Mouse (Mus musculus) granulocyte monocyte progenitor cell, adult 5-6 weeks (primary cell): Measurements from ENCODE around the gene Thap4. TPM values are rescaled to one million over a fixed set of nuclear protein-coding genes. Genes with fewer than 3 reads are reported as not detected.
"Not testable (repeated sequence)": the region's sequence is repeated elsewhere in the genome, so short reads cannot be mapped to it uniquely, and the experiment has no call there.

Experiments
- ATAC-seq: replicated peaks from 2 replicates; pipeline ENCODE4 v1.8.0; 2016; ENCODE audit warnings: mild to moderate bottlenecking, moderate TSS enrichment, inconsistent platforms; ENCODE audit not compliant: poor library complexity, severe bottlenecking
- total RNA-seq, 2 experiments: library from RNA; stranded (forward) in 1 of 2; stranded (reverse) in 1 of 2; fragments of 200-712, 200-1000 nt in 1 of 2; fragments of >200 nt in 1 of 2; fragmentation: Nextera tagmentation in 1 of 2; gene quantifications; 2 replicates each; pipeline ENCODE4 v1.2.3; 2014 to 2017

Gene Thap4
- total RNA-seq, 2 experiments from 2014 or later = 16.7 to 30.8 TPM

DNA sequence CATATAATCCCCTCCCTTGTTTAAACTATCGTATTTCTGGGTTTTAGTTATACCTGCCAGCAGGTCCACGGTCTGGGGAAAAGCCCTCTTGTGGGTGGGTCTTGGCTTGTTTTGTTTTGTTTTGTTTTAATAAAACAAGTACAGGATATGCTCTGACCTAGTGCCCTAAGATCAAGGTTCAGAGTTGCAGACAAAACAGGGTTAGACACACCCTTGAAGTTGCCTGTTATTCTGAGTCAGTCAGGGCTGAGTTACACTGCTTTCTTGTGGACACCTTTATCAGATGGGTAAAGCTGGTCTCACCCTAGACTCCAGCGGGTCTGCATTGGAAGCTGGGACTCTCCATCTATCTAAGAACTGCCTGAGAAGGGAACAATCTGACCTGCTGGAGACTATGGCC is 61.2 kb downstream of the Thap4 start:
- no peak for ATAC-seq

DNA sequence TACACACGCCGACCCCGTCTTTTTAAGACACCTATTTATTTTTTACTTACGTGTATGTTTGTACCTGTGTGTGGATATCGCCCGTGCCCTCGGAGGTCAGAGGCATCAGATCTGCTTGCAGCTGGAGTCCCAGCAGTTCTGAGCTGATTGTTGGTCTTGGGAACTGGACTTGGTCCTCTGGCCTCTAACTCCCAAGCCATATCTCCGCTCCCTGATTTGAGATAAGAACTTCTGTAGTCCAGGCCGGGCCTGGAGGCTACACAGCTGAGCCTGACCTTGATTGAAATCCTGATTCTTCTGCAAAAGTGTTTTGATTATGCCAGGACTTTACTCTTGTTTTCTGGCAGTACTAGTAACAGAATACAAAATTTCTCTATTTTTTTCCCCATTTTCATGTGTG is 61.9 kb downstream of the Thap4 start:
- no peak for ATAC-seq

DNA sequence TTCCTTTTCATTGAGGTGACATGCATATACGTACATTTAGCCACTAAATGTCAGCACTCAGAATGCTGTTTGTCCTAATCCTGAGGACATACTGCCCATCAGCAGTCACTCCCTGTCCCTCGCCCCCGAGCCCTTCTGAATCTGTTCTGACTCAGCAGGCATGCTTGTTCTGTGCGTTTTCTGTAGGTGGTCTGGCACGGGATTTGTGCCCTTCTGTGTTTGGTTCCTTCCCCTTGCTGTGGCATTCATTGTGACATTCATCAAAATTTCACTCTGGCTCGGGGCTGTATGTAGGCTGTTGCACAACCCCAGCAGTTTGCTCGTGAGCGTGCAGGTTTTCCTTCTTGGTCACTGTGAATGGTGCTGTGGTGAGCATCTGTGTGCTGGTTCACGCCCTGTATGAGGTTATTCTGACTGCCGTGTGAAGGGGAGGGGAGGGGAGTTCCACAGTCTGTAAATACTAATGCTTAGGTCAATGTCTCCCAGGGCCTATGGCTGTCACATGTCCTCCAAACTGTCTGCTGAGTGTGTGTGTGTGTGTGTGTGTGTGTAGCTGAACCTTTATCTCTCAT is 62.8 kb downstream of the Thap4 start:
- peak; percentile 90 for ATAC-seq

DNA sequence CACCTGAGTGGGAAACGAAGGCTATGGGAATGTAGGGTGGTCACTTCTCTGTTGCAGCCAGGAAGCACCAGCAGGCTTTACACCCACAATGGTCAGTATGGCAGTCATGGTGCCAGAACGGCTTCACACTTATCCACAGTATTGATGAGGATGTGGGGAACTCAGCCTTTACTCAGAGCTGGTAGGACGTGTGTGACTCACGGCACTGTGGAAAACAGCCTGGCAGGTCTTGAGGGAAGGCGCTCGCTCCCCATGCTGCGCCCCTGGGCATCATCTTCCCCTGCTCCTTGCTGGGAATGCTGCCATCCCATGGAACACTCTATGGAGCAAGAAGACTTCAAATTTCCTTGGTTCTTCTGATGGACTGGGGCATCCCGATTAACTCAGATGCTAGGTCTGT is 63.6 kb downstream of the Thap4 start:
- ATAC-seq = no peak

DNA sequence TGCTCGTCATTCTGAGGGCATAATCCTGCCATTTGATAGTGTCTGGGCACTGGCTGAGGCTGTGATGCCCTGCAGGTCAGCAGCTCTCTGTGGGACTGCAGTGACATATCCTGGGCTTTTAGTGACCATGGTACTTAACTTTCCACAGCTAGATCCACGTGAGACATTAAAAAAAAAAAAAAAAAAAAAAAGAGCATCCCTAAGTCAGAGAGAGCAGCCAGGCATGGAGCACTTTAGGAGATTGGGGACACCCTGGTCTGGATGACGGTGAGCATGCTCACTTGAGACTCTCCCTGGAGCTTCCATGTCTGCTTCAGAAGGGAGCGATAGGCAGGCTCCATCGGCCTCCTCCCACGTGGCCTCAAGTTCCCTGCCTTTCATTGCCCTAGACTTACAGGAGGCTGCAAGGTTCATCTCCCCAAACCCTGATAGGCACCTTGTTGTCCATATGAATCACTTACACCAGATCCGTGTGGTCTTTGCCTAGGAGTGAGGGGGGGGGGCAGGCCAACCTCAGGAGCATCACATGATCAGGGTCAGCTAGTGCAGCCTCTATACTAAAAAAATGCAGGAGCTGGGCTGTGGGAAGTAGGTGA is 64.7 kb downstream of the Thap4 start:
- ATAC-seq = no peak

DNA sequence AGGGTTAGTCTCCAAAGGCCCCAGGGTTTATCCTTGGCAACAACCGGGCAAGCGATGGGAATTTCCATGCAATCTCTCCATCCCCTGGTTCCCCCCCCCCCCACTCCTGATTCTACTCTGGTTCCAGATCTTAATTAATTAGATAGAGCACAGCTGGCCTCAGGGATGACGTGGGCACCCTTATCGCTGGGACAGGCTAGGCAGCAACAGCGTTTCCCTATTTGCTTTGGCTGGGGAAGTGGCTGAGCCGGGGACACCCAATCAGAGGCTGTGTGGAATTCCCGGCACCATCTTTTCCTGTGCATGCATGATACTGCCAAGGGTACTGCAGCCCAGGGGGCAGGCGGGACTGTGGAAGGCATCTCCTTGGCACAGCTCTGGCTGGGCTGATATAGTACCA is 66.5 kb downstream of the Thap4 start:
- ATAC-seq = no peak

GRCm38 (mm10) chr1:93686961-93687320 is 67.7 kb downstream of the Thap4 start:
- no peak for ATAC-seq

GRCm38 (mm10) chr1:93686245-93686960 is 68.3 kb downstream of the Thap4 start:
- peak; percentile 68 for ATAC-seq

DNA sequence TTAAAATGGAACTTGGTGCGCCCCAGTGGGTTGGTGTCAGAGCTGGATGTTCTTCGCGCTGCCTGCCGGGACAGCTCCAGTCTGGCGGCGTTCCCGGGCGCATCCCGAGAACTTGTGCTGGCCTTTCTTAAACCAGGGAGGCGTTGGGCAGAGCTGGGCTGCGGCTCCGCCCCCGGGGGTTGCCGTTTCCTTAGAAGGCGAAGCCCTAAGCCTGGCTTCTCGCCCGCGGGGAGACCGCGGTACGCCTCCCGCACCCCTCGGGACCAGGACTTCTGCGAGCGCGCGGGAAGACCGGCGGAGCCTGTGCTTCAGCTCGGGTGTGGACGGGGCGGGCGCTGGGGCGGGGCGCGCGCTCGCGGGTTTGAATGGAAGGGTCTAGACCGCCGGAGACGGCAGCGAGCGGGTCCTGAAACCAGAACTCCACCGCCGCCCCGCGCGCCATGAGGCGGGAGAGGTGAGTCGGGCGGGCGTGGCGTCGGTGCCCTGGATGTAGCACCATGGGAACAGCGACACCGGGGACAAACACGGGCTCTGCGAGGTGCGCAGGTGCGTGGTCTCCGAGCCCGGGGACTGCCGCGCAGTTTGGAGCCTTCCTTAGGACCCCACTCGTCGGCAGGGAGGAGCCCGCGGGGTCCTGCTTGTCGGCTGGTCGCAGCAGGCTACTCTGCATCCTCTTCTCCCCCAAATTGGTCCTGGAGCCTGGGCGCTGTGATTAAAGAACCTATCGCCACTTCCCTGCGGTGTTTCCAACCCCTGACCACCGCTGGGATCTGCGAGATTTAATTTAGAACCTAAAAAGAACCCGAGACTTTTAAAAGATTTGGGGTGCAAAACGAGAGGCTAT is 69.0 kb downstream of the Thap4 start, which contains the start of gene Bok:
Gene Bok (plus strand): TSS at position 260 of the 844 bp plus-strand sequence.
- ATAC-seq = peak; percentile 45

DNA sequence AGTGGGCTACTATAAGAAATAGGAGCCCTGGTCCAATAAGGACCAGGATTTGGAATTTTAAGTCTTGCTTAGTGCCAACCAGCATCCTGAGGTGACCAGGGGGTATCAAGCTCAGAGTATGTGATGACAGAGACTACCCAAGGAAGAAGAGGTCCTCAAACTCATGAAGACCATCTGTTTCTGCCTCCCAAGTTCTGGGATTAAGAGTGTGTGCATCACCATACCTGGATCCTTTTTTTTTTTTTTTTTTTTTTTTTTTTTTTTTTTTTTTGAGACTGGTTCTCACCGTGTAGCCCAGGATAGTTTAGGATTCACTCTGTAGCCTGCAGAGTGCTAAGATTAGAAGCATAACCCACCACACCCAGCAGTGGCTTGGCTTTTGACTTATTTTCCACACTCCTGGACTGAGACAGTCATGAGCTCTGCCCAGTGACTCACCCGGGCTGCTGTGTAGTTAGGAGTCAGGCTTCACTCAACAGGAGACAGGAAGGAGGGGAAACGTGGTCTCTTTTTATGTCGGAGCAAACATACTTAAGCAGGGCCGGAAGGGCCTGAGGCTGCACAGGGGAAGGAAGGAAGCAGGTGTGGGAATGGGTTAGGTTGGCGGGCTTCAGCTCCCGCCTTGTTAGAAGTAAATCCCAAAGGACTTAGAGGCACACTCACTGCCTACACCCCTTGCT is 74.6 kb downstream of the Thap4 start:
- peak; percentile 32 for ATAC-seq

DNA sequence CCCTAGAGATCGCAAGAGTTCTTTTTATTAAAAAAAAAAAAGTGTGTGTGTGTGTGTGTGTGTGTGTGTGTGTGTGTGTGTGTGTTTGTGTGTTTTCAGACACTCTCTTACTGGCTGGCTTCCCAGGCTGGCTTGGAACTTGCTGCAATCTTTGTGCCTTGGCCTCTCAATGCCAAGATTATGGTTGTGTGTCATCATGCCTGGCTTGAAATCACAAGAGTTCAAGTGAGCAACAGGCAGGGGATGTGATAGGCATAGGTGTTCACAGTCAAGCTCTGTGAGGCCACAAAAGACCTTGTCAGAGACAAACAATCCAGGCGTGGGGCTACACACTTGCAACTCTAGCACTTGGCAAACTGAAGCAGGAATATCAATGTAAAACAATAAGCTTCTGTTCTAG is 76.3 kb downstream of the Thap4 start:
- no peak for ATAC-seq

DNA sequence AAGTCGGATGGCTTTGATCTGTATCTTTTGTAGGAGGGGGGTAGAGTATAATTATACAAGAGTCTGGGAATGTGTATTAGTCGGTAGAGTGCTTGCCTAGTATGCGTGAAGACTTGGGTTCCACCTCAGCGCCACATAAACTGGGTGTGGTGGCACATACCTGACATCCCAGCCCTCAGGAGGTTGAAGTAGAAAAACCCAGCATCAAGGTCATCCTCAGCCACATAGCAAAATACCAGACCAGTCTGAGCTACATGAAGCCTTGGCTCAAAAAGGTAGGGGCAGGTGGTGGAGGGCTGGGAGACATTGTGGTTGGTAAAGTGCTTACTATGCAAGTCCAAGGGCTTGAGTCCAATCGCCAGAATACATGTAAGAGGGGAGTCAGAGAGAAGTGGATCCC is 82.0 kb downstream of the Thap4 start:
- ATAC-seq = no peak

GRCm38 (mm10) chr1:93669941-93670340 is 84.7 kb downstream of the Thap4 start:
- ATAC-seq = no peak

DNA sequence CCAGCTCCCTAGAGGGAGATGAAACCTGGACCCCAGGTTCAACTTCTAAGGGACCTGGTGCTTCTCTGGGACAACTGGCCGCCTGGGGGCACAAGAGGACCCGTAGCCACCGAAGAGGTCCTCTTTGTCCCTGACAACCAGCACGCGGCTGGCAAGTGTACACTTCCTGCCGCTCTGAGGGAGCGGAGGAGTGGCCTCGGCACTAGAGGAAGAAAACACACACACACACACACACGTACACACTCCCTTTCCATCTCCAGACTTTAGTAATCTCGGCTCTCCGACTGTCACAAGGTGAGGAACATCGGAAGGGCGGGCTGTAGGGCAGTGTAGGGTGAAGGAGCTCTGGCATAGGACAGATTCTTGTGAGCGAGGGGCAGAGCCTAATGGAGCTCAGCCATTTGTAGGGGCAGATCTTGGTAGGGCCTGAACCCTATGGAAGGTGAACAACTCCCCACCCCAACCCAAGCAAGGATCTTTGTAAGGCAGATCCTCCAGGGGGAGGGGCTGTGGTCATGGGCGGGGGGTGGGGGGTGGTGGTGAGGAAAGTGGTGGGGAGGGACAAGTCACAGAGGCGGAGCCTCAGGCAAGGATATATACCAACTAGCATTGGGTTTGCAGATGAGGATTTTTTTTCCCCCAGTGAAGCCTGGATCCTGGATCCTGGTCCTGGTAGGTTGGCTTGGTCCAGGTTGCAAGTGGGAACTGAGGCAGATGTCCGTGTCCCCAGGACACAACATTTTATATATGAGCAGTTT is 85.7 kb downstream of the Thap4 start:
- peak; percentile 92 for ATAC-seq

GRCm38 (mm10) chr1:93667760-93668400 is 86.8 kb downstream of the Thap4 start:
- ATAC-seq = peak; percentile 76

DNA sequence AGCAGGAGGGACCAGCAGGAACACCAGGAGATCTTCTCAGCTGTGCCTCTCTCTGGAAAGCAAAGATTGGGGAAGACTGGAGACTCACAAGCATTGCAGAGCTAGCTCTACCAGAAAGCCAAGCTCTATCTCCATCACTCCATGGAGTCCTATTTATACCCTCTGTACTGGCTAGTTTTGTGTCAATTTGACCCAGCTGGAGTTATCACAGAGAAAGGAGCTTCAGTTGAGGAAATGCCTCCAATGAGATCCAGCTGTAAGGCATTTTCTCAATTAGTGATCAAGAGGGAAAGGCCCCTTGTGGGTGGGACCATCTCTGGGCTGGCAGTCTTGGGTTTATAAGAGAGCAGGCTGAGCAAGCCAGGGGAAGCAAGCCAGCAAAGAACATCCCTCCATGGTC is 96.1 kb downstream of the Thap4 start, which contains the start of gene Stk25:
Gene Stk25 (minus strand): TSS at position 101 of the 400 bp plus-strand sequence.
- ATAC-seq = not testable (repeated sequence)

DNA sequence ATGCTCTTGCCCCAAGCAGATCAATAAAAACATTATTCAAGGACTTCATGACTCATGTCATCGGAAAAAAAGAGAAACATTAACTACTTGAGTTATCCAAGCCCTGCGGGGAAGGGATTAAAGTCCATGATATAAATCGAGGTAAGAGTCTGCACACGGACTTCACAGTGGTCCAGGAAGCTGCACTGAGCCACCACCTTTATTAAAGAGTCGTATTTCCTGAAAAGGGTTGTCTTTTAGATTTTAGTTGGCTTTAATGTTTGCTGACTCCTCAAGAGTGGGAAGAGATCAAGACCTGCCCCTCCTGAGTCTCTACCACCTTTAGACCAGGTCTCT is 97.7 kb downstream of the Thap4 start:
- no peak for ATAC-seq

DNA sequence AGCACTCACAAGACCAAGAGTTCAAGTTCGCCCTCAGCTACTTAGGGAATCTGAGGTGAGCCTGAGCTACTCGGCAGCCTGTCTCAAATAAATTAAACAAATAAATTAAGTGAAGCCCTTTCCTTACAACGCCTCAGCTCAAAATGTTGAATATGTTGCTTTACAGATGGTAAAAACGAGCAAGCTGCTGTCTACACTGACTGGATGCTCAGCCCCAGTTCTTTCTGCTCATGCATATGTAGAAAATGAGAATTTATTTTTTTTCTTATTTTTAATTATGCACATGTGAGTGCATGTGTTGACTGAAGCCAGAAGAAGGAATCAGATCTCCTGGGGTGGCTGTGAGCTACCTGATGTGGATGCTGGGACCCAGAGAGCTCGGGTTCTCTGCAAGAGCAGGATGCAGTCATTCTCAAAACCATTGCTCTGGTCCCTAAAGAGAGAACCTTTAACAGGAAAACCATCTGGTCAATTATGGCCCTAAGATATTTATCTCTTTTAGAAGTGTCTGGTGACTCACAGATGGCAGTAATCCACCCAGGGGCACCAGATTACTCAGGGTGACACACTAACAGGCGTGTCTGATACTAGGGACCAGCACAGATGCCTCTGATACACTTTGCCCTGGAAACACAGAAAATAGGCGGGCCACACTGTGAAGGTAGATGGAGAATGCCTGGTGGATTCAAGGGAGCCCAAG is 98.2 kb downstream of the Thap4 start:
- no peak for ATAC-seq

- ATAC-seq = no peak
Measured at GRCm38 (mm10) chr1:93654798-93655197, 99.9 kb downstream of the Thap4 start.
